Mouse (Mus musculus): ENCODE data around the gene Pbx1.
"Not testable (repeated sequence)": the region's sequence is repeated elsewhere in the genome, so short reads cannot be mapped to it uniquely, and the experiment has no call there.

The Pbx1 gene

DNA sequence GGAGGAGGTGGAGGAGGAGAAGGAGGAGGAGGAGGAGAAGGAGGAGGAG, at the start of gene Pbx1:
TSS of gene Pbx1 (minus strand) at position 39 of the 49 bp plus-strand sequence.
- not testable (repeated sequence) for DNase-seq (ENCODE audit: low spot score)

DNA sequence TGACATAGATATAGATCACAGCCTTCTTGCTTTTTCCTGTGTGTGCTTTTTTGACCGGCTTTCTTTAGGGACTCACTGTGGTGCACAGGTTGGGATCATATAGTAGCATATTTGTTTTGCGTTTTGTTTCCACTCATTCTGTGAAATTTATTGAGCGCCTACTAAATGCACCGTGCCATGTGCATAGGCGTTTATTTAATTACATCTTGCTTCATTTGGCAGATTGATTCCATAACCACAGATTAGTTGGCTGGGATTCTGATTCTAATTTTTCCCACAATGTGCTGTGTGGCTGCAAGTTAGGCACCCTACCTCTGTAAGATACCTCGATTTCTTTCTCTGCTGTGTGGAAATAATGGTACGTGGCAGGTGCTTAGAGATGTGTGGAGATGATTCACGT, 47.6 kb upstream of the Pbx1 start:
- no peak for DNase-seq (ENCODE audit: low spot score)

DNA sequence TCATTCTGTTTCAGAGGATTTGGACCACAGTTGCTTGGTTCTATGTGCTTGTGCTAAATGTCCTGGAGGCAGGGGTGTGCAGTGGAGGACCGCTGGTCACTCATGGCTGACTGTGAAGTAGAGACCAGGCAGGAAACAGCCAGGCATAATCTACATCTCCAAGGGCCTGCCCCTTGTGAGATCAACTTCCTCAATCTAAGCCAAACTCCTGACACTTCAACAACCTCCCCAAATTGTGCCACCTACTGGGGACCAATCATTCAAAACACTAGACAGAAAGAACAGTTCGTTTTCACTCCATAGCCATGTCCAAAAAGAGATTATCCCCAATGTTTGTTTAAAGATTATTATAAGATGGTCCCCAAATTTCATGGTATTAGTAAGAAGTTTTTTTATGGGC, 46.8 kb upstream of the Pbx1 start:
- no peak for DNase-seq (ENCODE audit: low spot score)

DNA sequence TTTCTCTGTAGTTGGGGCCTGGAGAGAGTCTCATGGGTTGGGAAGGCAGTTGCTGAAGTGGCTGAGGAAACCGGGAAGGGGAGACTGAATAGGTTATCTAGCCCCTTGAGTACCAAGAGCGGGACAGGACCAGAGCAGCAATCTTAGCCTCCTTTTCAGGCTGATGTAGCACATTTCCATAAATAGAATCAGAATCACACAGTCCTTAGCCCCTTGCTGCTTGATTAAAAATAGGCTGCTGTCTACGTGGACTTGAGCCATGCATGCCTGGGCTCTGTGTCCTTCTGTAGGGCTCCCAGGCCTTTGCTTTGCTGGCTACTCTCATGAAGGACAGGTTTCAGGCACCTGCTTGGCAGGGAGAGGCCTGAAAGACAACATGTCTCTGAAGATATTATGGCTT, 44.8 kb upstream of the Pbx1 start:
- peak; percentile 32 for DNase-seq (ENCODE audit: low spot score)

DNA sequence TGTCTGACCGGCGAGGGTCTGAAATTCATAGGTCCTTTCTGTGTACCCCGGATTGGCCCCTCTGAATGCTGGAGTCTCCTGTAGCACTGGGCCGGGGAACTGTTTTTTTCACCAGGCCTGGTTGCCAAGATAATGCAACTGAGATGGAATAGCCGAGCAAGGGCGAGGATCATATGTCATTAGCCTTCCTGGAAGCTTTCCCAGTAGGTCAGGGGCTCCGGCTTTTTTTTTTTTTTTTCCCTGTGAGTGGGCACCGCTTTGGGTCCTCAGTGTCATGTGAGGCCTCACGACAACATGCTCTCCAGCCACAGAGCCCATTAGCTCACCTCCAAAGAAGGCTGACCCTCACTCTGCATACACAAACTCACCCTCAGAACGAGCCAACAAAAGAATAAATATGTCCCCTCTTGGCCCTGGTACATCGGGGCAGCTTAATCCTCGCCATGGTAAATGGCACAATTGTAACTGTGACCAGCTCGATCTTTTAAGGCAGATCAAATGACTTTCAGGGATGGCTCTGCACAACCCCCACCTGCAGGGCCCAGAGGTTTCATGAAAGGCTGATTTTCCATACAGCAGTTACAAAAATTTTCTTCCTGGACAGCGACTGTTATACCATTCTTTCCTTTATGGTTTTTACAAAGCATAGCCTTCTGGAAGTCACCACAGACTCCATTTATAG, 44.3 kb upstream of the Pbx1 start:
- peak; percentile 89 for DNase-seq (ENCODE audit: low spot score)

DNA sequence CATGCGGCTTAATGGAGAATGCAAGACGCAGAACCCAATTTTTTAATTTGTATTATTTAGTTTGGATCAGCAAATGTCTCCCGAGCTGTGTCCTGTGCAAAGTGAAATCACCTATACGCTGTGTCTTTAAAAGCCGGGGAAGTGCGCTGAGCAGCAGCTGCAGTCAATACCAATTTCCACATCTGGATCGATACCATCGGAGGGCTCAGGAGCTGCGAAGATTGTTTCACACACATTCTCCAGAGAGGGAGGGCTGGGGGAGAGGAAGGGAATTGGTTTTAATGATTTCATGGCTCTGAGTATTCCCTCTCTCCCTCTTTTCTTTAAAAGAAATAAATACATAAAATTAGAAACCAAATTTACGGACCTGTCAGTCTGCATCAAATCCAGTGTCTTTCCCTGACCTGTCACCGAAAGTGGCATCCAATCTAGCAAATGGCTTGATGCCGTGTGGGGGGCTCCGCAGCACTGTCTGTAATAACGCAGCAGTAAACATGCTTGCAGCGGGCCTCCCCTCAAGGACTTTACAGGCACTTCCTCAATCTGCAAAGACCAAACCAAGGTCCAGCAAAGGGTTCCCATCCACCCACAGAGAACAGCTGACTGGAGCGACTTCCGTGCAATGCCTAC, 43.6 kb upstream of the Pbx1 start:
- peak; percentile 49 for DNase-seq (ENCODE audit: low spot score)

DNA sequence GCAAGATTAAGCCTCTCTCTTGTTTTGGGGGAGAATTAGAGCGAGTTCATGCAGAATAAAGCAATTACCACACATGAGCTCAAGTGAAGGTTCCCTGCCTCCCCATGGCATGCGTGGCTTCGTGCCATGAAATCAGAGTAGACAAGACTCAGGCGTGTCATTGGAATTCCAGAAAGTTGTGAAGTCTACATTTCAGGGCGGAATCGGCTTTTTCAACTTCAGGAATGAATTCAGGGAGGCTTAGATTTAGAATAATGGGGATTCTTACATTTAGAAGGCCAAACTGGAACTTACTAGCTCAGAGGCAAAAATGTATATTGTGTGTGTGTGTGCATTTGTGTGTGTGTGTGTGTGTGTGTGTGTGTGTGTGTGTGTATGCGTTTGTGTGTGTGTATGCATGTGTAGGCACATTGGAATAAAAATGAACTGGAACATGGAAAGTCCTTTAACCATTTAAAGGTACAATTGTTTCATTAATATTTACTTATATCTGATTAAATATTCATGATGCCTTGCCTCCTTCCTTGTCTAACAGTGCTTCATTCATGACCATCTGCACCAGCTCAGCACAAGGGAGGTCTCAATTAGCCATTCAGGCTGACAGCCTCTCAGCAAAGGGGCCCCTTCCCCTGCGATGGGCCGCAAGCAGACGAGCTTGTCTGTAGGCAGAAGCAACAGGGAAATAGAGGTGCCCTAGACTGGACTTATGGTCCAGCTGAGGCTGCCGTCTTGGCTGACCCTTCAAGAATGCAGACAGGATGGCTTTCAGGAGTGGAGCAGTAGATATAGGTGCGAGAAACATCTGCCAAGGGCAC, 41.4 kb upstream of the Pbx1 start:
- no peak for DNase-seq (ENCODE audit: low spot score)

DNA sequence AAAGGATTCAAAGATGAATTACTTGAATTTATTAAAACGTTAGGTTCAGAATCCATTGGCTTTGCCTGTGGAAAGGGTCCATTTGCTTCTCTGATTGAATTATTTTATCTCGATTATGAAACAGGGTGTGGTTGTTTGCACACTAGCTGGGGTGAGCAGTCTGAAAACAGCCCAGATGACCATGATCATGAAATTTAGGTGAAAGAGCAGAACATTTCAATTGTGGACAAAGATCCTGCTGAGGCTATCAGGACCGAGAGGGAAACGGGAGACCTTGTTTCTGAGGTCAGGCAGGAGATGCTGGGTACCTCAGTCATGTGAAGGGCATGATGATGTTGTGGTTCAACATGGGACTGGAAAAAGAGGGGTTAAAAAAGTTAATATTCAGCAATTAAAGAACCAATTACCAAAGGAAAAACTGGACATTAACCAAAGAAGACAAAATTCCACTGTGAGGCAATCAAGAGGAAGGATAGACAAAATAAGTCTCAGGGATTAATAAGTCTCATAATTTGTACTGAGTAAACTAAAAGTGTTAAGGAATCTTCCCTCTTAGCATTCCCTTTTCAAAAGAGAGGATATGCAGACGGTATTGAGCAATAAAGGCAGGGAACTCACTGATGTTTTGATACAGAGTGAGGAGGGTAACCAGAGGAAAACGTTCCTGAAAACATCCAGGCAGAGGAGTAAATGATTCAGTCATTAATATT, 40.6 kb upstream of the Pbx1 start:
- no peak for DNase-seq (ENCODE audit: low spot score)

DNA sequence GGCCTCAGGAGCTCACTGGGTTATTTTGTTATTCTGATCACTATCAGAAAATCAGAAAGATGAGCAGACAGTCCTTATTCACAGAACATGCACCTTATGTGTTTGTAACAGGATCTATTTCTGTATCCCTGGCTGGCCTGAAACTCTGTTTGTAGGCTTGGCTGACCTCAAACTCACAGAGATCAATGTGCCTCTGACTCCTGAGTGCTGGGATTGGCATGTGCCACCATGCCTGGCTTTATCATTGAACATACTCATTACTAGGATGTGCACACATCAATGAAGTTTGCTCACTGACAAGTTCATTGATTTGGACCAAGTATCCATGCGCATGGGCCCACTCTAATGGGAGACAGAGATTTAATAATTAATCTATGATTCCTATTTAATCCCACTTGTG, 27.4 kb upstream of the Pbx1 start:
- DNase-seq (ENCODE audit: low spot score), result no peak

DNA sequence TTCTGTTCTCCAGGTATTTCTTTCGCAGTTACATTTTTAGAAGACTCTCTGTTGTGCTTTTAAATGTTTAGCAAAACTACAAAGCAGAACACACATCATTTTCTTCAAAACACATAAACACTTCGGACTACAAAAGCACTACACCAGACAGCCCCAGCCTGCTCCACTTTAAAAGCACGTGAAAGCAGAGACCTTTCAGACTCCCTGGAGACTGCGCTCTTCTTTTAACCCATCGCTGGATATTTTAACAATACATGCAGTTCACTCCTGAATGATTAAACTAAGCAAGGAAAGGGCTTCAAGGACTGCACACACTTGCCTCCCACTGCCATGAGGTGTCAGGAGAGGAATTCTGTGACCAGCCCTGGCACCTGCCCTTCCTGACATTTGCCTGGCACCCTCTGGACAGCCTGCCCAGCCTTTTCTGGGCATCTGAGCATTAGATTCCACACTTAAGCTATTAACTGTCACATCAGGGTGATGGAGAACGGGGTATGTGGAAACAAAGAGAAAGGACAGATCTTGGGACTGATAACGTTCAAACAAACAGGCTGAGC, 25.2 kb upstream of the Pbx1 start:
- DNase-seq (ENCODE audit: low spot score), result peak; percentile 68

DNA sequence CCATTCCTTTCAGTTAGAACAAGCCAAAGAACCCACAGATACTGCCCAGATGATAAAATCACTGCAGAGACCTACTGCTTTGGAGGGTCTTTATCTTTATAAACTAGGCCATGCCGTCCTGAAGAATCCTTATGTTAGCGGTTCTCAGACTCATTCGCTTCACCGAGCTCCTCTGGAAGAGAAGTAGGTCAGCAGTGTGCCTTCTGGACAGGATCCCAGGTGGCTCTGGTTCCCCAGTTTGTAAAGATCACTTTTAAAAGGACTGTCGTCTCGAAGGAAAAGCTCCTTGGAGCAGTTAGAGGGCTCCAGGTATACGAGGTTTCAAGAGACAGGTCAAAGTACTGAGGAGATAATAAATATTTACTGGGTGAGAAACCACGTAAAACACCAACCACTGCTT, 23.1 kb upstream of the Pbx1 start:
- no peak for DNase-seq (ENCODE audit: low spot score)

DNA sequence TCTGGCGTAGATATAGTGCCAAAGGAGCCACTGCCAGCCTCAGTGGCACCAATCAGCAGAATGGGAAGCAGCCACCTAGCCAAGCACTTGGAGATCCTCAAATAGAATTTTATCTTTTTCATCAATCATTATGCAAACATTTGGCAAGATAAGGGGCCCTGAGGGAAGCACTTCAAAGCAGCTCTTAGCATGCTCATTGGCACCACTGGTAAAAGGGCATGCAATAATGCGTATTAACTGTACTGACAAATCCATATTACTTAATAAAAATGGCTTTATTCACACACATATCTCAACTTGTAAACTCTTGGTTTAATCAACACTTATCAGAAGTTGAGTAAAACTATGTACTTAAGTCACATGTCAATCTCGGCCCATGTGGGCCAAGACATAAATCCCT, 1.6 kb upstream of the Pbx1 start:
- no peak for DNase-seq (ENCODE audit: low spot score)

DNA sequence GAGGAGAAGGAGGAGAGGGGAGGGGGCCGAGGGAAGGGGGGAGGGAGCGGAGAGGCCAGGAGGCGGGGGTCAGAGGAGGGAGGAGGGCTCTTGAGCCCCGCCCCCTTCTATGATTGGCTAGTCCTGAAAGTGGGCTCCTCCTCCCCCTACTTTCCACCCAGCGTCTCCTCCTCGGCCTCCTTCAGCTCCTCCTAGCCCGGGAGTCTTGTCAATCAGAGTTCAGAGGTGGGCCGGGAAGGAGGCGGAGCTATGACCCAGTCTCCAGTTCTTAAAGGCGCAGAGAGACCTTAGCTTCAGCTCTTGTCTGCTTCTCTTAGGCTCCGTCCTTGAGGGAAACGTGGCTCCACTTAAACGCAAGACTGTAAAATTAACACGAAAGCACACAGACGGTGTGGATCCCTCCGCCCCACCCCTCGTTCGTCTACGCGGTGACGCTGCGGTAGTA, 233 bp upstream of the Pbx1 start:
- peak; percentile 99 for DNase-seq (ENCODE audit: low spot score)

DNA sequence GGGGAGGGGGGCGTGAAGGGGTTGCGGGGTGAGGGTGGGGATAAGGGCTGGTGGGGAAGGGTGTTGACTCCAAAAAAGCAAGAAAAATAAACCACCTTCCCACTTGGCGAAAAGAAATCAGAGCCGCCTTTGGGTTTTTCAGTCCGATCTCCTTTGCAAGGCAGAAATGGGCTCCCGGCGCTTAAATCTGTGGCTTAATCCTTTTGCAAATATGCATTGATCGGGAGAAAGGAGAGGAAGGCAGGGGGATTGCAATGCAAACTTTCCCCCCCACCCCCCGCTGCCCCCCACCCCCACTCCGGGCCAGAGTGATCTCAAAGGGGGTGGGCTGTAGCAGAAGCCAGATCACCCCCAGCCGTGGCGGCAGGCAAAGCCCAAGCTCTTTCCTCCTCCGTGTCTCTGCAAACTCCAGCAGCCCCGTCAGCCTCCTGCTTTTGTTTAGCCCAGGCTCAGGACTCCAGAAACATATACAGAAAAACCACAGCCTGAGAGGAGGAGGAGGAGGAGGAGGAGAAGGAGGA, 299 bp downstream of the Pbx1 start:
- DNase-seq (ENCODE audit: low spot score), result peak; percentile 66

DNA sequence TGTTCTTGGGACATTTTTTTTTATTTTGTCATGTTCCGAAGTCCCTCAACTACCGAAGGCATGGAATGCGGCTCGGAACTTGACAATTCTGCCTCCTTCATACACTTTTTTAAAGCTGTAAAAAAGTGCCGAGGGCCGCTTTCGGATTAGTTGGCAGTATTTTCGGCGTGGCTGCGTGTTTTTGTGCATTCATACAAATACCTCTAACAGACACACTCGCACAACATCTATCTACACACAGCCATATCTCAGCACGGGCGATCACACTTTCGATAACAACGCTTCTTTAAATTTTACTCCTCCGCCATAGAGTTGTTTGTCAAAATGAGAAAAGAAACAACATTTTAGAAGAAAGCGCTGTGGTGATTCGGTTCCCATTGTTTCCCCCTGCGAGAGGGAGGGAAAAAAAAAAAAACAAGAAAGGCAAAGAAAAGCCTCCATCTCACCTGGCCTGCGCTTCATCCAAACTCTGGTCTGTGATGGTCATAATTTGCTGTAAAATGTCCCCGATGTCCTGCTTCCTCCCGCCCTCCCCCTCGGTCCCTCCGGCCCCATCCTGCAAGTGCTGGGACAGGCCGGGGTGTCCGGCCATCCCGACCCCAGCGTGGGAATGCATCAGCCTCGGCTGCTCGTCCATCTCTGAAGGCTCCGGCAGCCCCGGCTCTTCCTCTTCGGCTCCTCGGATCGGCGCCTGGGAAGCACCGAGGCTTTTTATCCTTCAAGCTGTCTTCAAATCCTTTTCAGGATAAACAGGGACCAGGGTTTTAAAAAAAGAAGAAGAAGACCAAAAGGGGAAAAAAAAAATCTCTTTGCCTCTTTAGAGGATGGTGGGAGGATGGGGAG, 981 bp downstream of the Pbx1 start:
- DNase-seq (ENCODE audit: low spot score), result peak; percentile 57

DNA sequence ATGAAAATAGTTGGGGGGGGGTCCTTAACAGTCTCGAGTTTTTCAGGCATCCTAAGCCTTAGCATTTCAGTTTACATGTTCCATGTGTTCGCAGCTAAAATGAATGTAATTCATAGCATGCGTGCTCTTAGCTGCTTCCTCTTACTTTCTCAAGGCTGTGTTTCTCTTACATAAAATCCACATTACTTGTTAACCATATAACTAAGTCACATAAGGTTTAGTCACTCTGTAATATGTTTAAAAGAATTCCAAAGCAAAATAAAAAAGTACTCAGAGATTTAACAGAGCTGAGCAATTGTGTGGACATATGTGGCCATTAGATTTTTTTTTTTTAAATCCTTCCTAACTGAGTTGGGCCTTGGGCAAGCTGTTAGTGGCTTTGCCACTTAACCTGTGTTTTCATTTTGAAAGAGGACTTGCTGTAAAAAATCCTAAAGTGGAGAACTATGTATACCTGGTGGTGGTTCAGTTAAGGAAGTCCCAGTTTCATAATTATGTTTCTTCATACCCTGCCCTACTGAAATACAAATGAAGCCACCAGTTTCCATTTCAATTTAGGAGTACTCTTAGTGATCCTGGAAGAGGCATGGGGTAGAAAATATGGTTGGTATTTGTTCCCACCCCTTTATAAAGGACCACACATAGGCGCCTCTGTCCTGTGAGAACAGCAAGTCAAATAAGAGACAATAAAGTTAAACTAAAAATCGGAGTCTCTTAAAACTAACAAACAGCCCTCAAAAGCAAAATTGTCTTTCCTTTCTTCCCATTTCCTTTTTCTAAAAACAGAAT, 2.0 kb downstream of the Pbx1 start:
- no peak for DNase-seq (ENCODE audit: low spot score)

DNA sequence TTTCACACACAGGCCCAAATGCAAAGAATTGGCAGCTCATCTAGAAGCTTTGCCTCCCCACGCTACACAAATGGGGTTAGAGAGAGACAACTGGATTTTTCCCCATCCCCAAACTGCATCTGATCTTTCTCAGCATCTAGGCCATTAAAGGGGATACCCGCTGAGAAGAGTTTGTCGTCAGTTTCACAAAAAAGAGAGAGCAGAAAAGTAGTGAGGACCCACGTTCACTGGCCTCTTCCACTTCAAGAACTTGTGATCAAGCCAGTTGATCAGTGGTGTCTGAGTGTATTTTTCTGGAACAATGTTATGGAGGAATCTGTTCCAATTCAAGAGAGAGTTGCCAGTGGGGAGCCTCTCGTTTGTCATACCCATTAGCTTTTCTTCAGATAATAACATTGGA, 2.7 kb downstream of the Pbx1 start:
- DNase-seq (ENCODE audit: low spot score), result no peak

DNA sequence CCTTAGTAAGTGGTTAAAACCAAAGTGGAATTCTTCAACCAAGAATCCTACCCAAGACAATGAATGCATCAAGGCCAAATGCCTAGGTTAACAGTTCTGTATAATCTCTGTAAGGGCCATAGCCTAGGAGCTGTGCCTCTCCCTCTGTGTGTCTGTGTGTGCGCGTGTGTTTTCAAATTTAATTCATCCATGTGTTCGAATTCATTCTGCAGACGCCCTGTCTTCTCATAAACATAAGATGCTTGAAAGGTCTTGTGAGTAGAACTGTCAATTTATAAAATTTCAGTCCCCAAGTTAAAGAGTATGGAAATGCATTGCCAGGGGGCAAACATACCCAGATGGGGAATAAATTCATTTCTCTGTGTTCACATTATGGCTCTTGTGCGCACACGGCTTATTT, 3.8 kb downstream of the Pbx1 start:
- DNase-seq (ENCODE audit: low spot score), result no peak

DNA sequence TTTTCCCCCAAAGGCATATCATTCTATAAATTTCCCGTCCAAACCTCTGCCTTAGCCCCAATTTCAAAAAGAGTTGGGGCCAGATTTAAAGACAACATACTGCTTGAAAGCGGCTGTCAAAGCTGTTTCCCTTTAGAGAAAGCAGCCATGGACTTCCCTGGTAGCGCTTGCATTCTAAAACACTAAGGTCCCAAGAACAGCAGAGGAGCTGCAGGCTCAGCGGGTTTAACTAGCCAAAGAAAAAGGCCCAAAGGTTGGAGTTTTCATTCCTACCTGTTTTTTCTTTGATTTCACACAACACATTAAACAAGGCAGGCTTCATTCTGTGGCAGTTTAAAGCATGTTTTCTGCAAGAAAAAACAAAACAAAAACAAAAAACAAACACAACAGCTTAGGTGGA, 4.5 kb downstream of the Pbx1 start:
- no peak for DNase-seq (ENCODE audit: low spot score)

DNA sequence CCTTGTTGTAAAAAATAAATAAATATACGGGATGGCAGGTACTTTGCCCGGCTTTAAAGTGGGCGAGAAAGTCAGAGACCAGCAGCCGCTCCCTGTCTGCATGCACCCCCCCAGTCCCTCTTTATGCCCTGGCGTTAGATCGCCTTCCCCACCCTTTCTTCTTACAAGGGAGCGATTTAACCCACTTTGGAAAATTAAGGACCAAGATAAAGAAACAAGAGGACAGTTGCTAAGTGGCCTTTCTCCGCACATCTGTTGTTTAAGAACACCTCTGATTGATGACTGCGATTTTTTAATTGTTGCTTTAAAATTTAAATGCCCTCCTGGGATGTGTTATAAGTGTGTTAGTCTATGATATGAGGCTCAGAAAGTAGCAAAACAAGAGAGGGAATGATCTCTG, 5.2 kb downstream of the Pbx1 start:
- no peak for DNase-seq (ENCODE audit: low spot score)

DNA sequence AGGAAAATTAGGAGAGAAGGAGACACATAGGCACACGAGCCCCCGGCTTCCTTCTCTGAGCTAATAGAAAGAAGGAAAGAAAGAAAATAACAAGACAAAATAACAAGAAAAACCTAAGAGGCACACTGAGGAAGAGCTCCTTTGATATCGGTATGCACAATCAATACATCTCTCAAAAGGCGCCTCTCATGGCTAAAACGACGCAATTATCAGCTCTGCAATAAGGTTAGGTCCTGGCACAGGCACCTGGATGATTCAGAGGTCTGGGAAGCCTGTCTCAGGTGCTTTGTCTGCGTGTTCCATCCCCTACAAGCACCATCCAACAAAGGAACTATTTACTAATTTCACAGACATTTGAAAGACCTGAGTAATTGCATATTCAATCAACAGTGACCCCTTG, 5.8 kb downstream of the Pbx1 start:
- DNase-seq (ENCODE audit: low spot score), result no peak
